Mouse (Mus musculus): Measurements from ENCODE around the gene Lrrc51.

Gene Lrrc51

DNA sequence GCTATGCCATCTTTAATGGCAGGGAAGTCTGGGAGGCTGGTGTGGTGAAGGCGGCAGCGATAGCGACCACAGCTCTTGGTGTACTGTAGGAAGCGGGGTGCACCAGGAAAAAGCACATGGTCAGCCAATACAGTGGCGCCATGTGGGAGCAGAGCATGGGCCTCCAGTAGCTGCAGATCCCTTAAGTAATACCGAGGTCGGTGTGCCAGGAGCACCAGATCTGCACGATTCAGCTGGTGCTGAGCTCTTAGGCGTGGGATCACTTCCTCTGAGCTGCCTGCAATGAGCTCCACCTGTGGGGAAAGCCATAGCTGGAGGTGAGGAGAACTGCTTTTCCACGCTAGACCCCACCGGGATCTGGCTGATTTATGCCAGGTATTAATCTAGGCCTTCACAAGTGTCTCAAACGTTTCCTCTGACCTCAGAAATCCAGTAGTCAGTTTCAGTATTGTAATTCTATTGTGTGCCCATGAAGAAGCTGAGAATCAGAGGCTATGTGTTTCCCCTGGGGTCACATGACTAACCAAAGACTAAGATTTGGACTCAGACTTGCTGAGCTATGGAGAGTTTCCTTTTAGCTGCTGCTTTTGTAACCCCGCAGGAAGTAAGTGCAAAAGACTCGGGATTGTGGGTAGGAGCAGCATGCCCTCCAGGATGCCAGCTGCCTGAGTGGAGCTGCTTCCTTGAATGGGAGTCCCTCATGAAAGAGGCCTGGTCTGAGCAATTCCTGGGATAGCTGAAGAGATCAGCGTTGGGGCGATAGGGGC is 33.2 kb downstream of the Lrrc51 start:
- in situ Hi-C loops (cut with MboI; ENCODE audit: low pct_unique_long_range_greater_than_20kb in 1 of 2, low sequenced_read_pairs in 2 of 2, unreplicated experiment in 1 of 2), result no loop called here

DNA sequence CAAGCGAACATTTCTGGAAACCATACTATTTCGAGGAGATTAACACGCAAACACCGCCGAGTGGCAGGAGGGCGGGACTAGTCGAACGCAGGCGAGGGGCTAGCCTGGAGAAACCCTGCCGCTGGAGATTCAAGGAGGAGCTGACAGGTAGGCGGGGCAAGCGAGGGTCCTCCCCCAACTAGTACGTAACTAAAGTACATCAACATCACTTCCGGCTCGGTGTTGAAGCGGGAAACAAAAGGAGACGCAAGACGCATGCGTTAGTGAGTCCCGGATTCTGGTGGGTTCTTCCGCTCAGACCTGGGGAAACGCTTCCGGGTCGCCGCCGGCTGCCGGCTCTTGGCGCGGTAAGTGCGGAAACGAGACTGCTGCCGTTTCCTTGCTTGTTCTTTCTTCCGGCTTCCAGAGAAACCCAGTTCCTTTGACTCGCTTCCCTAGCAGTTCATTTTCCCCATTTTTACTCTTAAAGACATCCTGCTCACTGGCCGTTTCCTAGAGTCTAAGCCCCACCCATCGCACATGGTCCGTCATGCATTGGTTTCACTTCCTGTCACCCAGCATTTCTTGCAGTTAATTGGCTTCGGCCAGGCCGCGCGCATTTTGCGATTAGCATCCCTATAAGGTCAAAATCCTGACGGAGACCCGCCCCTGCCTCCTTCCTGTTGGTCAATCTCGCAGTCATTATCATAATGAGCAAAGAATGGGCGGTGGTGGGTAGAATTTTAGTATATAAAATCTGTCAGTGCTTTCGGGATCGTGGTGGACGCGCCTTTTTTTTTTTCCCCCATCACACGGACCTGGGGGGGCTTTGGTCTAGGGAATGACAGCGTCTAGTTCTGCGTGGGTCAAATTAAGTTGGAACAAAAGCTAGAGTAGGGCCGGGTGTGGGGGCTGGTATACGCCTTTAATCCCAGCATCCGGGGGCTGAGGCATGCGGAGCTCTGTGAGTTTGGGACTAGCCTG is 37.3 kb downstream of the Lrrc51 start:
- in situ Hi-C loops (cut with MboI; ENCODE audit: low pct_unique_long_range_greater_than_20kb in 1 of 2, low sequenced_read_pairs in 2 of 2, unreplicated experiment in 1 of 2), result no loop called here

DNA sequence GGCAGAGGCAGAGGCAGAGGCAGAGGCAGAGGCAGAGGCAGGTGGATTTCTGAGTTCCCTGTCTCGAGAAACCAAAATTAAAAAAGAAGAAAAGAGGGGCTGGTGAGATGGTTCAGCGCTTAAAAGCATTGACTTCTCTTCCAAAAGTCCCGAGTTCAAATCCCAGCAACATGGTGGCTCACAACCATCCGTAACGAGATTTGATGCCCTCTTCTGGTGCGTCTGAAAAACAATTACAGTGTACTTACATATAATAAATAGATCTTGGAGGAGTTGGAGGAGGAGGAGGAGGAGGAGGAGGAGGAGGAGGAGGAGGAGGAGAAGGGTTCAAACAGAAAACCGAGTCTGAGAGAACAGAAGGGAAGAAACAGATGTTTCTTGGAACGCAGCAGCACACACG is 38.0 kb downstream of the Lrrc51 start:
- in situ Hi-C loops (cut with MboI; ENCODE audit: low pct_unique_long_range_greater_than_20kb in 1 of 2, low sequenced_read_pairs in 2 of 2, unreplicated experiment in 1 of 2), result no loop called here

DNA sequence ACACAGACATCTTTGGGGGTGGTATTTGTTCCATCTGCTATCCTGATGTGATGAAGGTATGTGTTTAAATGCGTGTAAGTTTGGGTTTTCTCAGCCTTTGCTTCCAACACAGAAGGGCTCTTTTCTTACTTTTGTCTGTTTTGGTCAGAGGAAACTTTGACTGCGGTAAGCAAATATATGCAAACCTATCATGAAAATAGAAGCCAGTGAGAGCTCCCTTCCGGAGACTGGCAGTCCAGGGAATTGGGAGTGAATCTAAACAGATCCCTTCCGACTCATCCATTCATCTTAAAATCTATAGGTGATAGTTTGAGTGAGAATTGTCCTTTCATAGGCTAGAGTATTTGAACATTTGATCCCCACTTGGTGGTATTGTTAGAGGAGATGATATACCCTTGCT is 45.2 kb downstream of the Lrrc51 start:
- in situ Hi-C loops (cut with MboI; ENCODE audit: low pct_unique_long_range_greater_than_20kb in 1 of 2, low sequenced_read_pairs in 2 of 2, unreplicated experiment in 1 of 2), result no loop called here

DNA sequence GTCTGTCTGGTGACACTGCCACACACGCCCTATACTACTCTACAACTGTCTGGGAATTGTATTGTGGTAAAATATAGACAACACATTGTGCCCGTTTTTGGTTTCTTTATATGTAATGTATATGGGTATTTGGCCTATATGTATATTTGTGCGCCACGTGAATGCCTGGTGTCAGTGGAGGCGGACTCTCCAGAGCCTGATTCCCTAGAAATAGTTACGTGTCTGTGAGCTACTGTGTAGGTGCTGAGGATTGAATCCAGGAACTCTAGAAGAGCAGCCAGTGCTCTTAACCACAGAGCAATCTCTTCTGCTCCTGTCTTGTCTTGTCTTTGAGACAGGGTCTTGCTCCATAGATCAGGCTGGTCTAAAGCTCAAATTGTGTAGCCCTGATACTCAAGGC is 47.4 kb downstream of the Lrrc51 start:
- in situ Hi-C loops (cut with MboI; ENCODE audit: low pct_unique_long_range_greater_than_20kb in 1 of 2, low sequenced_read_pairs in 2 of 2, unreplicated experiment in 1 of 2), result no loop called here

DNA sequence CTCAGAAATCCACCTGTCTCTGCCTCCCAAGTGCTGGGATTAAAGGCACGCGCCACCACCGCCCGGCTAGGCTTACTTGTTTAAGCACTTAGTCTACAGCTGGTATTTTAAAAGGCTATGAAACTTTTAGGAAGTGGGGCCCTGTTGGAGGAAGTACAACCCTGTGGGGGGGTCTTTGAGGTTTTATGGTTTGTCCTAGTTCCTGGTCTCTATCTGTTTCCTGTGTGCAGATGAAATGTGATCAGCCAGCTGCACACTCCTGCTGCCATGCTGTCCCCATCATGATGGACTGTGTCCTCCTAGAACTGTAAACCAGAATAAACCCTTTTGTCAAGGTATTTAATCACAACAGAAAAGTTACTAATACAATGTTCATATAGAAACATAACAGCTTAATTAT is 49.5 kb downstream of the Lrrc51 start:
- in situ Hi-C loops (cut with MboI; ENCODE audit: low pct_unique_long_range_greater_than_20kb in 1 of 2, low sequenced_read_pairs in 2 of 2, unreplicated experiment in 1 of 2), result no loop called here

DNA sequence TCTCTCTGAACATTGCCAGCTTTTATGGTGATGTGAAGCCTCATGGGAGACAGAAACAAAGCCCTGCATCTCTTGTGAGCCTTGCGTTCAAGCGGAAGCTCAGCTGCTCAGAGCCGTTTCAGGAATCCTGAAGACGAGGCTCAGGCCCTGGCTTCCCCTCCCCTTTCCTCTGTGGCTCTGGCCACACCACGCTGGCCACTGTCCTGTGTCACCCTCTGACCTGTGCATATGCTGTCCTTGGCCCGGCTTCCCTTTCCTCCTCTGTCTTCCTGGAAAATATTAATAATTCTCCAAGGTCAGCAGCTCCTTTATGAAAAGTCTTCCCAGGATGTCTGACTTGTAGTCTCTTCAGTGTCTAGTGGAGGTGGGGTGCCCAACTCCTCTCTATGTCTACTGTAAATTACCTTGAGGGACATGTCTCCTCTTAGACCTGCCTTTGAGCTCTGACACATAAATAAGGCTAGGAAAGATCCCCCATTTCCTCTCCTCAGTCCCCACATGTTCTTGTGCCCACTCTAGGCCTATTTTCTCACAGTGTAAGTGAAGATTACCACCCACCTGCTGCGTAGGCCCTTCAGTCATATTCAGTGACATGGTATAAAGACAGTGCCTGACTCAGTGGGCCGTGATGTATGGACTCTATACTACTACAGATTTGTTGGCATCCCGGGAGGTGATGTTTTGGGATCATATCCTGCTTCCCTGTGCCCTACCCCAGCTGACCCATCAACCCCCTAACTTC is 51.1 kb downstream of the Lrrc51 start:
- in situ Hi-C loops (cut with MboI; ENCODE audit: low pct_unique_long_range_greater_than_20kb in 1 of 2, low sequenced_read_pairs in 2 of 2, unreplicated experiment in 1 of 2), result no loop called here

DNA sequence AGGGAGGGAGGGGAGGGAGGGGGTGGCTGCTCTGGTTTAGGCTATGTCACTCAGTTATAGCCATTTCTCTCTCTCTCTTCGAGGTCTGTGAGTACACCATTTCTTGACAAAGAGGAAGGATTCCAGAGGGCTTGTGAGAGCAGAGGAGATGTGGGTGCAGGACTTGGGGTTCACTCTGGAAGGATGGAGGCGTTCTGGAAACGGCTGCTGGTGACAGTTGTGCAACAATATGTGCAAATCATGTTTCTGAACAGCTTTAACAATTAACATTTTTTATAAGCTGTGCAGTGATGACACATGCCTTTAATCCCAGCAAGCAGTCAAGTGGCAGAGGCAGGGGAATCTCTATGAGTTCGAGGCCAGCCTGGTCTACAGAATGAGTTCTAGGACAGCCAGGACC is 52.8 kb downstream of the Lrrc51 start:
- in situ Hi-C loops (cut with MboI; ENCODE audit: low pct_unique_long_range_greater_than_20kb in 1 of 2, low sequenced_read_pairs in 2 of 2, unreplicated experiment in 1 of 2), result no loop called here

DNA sequence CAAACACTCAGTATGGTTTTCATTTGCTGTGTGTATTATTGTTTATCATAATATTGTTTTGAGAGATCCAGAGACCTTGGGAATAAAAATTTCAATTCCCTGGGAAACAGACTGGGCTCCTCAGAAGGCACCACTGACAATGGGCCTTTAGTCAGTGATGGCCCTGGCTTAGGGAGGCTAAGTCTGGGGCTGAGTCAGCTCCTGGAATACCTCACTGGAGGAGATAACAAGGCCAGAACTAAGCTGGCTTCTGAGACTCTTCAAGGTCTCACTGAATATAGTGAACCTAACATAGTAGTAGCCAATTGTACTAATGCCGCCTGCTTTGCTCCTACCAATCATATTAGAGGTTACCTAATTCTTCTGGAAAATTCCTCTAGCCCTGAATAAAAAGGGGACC is 57.7 kb downstream of the Lrrc51 start:
- in situ Hi-C loops (cut with MboI; ENCODE audit: low pct_unique_long_range_greater_than_20kb in 1 of 2, low sequenced_read_pairs in 2 of 2, unreplicated experiment in 1 of 2), result no loop called here

DNA sequence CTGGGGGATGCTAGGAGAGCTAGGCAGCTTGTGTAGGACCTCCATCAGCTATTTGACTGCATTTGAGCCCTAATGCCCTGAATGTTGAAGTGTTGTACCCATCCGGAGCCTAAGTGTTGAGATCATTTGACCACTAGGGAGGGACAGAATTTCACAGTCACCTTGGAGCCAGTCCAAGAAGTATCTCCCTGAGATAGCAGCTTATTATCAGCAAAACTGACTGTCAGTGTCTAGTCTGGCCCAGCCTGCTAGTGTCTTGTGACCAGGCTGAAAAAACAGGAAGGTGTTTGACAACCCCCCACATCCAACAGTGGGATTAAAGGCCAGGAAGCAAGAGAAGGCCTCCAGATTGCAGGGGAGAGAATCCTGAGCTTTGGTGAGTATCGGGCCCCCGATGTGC is 62.4 kb downstream of the Lrrc51 start:
- in situ Hi-C loops (cut with MboI; ENCODE audit: low pct_unique_long_range_greater_than_20kb in 1 of 2, low sequenced_read_pairs in 2 of 2, unreplicated experiment in 1 of 2), result no loop called here

DNA sequence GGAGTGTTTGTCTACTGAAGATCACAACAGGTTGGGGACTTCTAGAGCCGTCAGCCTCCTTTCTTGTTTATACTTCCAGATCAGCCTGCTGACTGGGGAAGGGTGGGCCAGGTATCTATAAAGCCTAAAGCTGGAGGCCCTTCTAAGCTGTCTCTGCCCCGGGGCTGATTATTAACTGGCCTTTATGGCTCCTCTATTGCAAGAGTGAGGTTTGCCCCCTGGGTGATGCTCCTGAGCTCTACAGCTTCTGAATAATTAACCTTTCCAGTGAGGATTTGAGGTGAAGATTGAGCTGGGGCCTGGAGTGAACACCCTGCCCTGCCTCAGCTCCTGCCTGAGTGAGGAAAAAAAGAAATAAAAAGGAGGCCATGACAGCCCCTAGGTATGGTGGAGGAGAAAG is 63.1 kb downstream of the Lrrc51 start, which contains the start of gene Folr1:
Gene Folr1 (minus strand): TSS at position 160 of the 400 bp plus-strand sequence.
- in situ Hi-C loops (cut with MboI; ENCODE audit: low pct_unique_long_range_greater_than_20kb in 1 of 2, low sequenced_read_pairs in 2 of 2, unreplicated experiment in 1 of 2), result no loop called here

DNA sequence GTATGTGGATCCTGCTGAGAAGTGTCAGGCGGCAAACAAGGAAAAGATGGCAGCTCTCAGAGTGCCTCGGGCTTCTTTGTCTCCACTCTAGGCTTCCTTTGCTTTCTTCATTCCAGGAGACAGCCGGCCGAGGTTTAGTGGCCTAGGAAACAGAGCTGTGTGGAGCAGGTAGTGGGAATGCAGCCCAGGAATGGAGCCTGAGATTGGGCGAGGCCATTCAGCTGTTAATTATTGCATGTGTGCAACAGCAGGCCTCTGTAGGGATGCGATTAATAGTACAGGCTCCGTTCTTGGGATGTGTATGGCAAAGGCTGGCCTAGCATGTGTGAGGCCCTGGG is 64.6 kb downstream of the Lrrc51 start:
- in situ Hi-C loops (cut with MboI; ENCODE audit: low pct_unique_long_range_greater_than_20kb in 1 of 2, low sequenced_read_pairs in 2 of 2, unreplicated experiment in 1 of 2), result no loop called here

DNA sequence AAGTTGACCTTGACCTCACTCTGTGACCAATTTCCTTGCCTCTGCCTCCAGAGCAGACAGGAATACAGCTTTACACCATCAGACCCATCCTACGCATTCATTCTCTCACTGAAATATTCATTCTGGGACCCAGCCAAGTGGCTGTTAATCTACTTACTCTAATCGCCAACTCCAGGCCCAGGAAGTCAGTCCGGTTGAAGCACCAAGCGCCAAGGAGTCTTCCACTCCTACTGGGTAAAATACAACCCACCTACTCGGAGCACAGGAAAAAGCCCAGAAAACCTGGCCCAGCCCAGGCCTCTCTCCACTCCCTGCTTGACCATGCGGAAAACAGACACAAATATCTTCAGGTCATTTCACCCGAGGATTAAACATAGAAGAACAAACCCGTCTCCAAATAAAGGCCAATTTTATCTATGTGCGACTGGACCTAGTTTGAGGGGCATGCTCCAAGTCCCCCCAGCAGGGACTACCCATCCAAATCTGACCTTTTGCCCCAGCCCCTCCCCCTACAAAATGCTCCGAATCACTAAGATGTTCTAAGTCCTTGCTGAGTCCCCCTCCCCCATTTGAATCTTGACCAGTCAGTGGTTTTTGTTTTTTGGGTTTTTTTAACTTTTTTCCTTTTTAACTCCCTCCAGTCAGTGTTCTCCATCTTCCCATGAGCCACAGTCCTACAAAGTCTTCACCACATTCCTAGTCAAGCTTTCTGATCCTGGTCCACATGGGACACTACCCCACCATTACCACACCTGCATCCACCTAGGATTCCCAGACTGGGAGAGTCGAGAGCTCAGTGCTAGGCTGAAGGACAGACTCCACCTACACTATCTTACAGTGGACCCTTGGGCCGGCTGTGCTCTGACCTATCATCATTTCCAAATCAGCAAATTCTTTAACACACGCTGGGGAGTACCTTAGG is 65.2 kb downstream of the Lrrc51 start:
- in situ Hi-C loops (cut with MboI; ENCODE audit: low pct_unique_long_range_greater_than_20kb in 1 of 2, low sequenced_read_pairs in 2 of 2, unreplicated experiment in 1 of 2), result no loop called here

DNA sequence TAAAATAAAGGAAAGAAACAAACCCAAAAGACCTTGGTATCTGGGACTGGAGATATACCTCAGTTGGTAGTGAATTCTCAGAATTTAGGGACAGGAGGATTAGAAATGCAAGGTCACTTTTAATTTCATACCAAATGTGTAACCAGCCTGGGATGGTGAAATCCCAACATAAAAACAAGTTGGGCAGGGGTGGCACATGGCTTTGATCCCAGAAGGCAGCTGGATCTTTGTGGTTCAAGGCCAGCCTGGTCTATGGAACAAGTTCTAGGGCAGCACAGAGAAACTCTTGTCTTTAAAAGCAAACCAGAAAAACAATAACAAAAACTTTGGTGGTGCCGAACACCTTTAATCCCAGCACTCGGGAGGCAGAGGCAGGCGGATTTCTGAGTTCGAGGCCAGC is 66.2 kb downstream of the Lrrc51 start:
- in situ Hi-C loops (cut with MboI; ENCODE audit: low pct_unique_long_range_greater_than_20kb in 1 of 2, low sequenced_read_pairs in 2 of 2, unreplicated experiment in 1 of 2), result no loop called here

DNA sequence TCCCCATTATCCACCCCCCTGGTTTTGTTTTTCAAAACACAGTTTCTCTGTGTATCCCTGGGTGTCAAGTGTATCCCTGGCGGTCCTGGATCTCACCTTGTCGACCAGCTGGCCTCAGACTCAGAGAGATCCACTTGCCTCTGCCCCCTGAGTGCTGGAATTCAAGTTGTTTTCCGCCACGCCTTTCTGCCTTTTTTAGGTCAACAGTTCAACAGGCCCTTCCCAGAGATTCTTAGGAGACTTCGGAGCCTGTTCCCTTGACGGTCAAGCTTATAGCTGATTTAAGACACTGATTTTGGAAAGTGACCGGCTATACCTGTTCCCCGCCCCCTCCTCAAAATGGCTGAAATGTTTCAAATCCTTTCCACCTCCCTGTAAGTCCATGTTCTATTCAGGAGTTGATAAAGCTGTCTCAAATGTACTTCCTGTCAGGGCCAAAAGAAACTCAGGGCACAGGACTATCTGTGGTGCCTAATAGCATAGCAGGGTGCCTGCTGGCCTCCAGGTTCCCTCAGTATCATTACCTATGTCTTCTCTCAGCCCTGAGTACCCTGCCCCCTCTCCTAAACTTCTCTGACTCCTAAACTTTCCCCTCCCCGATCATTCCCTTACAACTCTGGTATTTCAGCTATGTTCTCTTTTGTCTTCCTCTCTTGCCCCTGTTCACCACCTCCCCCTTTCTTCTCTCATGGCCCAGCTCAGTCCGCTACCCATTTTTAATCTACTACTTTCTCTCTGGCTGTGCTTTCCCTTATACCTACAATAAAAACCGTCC is 67.0 kb downstream of the Lrrc51 start:
- in situ Hi-C loops (cut with MboI; ENCODE audit: low pct_unique_long_range_greater_than_20kb in 1 of 2, low sequenced_read_pairs in 2 of 2, unreplicated experiment in 1 of 2), result no loop called here

DNA sequence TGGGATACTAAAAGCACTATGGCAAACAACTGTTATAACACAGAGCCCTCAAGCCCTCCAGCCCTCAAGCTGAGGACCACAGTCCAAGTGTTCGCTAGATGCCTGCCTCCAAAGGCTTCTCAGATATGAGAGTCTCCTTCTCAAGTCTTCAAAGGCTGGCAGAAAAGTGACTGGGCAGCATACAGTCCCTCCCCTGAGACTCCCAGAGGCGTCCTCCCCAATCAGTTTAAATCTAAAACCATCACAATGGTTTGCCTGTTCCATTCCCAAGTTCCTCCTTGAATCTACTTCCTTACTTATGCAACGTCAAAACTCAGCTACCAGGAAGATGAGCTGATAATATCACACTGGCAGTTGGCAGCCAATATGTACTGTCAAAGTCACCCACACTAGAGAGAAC is 70.3 kb downstream of the Lrrc51 start, which contains the start of gene Anapc15:
Gene Anapc15 (plus strand): TSS at position 301 of the 400 bp plus-strand sequence.
- in situ Hi-C loops (cut with MboI; ENCODE audit: low pct_unique_long_range_greater_than_20kb in 1 of 2, low sequenced_read_pairs in 2 of 2, unreplicated experiment in 1 of 2), result no loop called here
